Mouse (Mus musculus): ENCODE measurements around the gene Gm21188. TPM values are rescaled to one million over a fixed set of nuclear protein-coding genes. Genes with fewer than 3 reads are reported as not detected.
"Not testable (repeated sequence)": the region's sequence is repeated elsewhere in the genome, so short reads cannot be mapped to it uniquely, and the experiment has no call there.

The Gm21188 gene
- not detected for total RNA-seq (2021)

- DNase-seq; intact Hi-C loops (cut with DNase I): not testable (repeated sequence)
These were observed at the start of gene Gm21188 for GRCm38 (mm10) chr13:120052085-120052484. Gene Gm21188, minus strand, starts transcription at chr13:120052194.

DNA sequence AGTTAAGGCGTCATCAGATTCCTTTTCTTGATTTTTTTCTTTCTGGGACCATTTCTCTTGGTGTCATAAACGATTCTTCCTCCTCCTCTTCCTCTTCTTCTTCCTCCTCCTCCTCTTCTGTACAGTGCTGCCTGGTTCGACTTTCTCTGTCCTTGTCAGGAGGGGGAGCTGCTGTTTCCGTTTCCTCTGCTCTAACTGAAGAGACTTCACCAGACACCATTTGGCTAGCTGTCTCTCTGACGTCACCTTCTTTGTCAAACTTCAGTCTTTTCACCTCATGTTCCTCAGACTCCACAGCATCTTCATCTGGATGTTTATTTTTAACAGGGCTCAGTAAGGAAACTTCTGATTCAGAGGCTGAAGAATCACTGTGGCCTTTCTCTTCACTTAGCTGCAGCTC, 47.3 kb upstream of the Gm21188 start:
- intact Hi-C loops (cut with DNase I); DNase-seq: not testable (repeated sequence)

- DNase-seq; intact Hi-C loops (cut with DNase I): not testable (repeated sequence)
These were observed 44.9 kb upstream of the Gm21188 start for GRCm38 (mm10) chr13:120096938-120097256.

GRCm38 (mm10) chr13:120096241-120096937, 44.4 kb upstream of the Gm21188 start:
- DNase-seq = peak; percentile 2
- intact Hi-C loops (cut with DNase I) = not testable (repeated sequence)

GRCm38 (mm10) chr13:120092950-120093349, 41.0 kb upstream of the Gm21188 start:
- intact Hi-C loops (cut with DNase I); DNase-seq: not testable (repeated sequence)

DNA sequence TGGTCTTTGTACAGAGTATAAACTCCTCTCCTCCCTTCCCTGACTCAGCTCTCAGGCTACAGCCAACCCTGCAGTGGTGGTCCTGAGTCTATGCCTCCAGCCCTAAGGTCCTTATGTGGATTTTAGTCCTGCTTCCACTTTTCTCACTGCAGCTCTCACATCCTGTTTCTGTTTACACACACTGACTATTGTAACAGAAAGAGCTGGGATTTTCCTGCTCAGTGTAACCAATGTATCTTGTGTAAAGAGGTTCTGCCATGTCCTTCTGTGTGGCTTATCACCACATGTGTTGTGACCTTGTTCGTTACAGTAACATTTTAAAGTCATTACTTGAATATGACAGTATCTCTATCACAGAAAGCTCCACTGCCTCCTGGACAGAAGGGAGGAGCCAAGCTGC, 27.6 kb upstream of the Gm21188 start:
- DNase-seq; intact Hi-C loops (cut with DNase I): not testable (repeated sequence)

- intact Hi-C loops (cut with DNase I); DNase-seq: not testable (repeated sequence)
These were observed 18.9 kb upstream of the Gm21188 start for GRCm38 (mm10) chr13:120070878-120071277.

DNA sequence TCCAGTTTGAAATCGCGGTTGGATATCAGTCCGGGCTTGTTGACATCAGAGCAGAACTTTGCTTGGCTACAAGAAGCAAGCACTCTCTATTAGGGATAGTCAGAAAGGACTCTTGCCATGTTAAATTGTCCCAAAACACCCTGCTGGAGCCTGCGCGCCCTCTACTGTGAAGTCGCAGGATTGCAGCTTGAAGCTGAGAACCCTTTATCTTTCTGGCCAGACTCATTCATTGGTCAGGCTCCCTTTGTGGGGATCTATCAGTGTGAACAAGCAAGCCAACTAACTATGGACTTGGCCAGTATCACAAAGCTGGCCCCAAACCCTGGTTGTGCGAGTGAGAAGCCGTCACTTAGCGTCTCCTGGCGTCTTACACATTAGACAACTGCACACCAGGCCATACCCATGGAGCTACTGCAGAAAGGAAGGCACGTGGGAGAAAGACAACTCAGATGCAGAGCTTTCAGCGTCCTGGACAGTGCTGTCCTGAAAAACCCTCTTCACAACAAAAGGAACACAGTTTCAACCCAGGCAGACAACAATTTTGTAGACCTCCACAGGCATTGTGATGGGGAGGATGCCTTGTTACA, 18.1 kb upstream of the Gm21188 start:
- intact Hi-C loops (cut with DNase I); DNase-seq: not testable (repeated sequence)

DNA sequence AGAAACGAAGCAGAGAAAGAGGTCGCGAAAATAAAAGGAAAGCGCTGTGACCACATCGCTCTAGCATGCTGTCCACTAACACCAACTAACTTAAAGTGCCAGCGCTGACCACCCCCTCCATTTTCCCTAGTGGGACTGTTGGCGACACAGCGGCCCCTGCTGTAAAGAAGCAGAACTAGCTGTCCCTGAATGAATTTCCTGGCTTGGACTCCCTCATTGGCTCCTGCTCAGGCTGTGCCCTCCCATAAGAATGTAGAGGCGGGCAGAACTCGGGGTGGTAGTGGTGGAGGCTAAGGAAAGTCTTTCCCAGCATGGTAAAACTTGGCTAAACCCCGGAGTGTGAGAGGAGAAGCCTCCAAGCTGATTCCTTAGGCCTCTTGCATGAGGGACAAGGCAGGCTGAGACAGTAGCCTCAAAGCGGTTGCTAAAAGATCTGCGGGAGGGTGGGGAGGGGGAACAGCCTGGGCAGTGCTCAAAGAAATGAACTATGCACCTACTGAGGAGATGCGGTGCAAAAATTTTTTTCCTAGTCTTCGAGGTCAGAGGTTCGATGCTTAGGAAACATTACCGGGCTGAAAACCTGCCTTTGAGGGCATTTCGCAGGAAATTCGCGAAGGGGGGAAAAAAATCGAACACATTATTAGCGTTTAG, 11.6 kb upstream of the Gm21188 start:
- intact Hi-C loops (cut with DNase I); DNase-seq: not testable (repeated sequence)

GRCm38 (mm10) chr13:120062903-120063302, 10.9 kb upstream of the Gm21188 start:
- DNase-seq; intact Hi-C loops (cut with DNase I): not testable (repeated sequence)

DNA sequence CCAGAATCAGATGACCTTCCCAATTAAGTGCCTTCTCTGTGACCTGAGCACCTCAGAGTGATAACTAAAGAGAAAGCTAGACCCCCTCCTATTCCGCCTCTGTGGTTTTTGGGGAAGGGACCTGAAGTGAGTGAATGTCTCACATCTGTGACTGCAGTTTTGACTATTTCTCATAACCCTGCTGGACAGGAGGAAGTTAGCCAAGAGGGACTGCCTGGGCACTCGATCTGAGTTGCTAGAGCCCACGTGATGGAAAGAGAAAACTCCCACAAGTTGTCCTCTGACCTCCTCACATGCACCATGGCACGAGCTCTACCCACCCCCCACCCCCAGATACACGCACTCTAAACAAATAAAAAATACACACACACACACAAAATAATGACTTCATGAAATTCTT, 3.4 kb downstream of the Gm21188 start:
- intact Hi-C loops (cut with DNase I); DNase-seq: not testable (repeated sequence)

DNA sequence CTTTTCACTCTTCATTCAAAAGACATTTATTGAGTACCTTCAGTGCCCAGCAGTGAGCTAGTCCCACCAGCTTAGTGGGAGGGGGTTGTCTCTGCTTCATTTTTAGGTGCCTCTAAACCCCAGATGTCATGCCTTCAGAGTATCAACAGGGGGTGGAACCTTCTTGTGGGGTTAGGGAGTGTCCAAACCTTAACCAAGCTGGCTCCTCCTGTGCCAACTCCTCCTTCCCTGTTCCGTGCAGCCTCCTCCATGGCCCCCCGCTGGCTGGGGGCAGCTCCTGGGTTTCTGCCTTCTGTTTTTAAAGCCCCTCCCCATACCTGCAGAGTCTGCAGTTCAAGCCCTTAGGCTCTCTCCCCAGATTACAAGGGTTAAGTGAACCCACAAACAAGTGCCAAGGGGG, 3.8 kb downstream of the Gm21188 start:
- DNase-seq; intact Hi-C loops (cut with DNase I): not testable (repeated sequence)

DNA sequence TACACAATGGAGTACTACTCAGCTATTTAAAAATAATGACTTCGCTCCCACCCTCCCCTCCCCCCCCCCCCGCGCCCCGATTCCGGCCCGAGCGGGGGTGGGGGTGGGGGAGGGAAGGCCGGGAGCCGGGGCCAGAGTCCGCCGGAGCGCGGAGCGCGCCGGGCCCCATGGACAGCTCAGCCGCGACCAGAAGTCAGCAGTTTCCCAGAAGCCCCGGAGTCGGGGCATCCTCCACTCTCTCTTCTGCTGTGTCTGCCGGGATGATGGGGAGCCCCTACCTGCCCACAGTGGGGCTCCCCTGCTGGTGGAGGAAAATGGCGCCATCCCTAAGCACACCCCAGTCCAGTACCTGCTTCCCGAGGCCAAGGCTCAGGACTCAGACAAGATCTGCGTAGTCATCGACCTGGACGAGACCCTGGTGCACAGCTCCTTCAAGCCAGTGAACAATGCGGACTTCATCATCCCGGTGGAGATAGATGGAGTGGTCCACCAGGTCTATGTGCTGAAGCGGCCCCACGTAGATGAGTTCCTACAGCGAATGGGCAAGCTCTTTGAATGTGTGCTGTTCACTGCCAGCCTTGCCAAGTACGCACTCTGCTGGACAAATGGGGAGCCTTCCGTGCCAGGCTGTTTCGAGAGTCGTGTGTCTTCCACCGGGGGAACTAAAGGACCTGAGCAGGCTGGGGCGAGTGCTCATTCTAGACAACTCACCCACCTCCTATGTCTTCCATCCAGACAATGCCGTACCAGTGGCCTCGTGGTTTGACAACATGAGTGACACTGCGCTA, 5.4 kb downstream of the Gm21188 start:
- intact Hi-C loops (cut with DNase I); DNase-seq: not testable (repeated sequence)

- DNase-seq = peak; percentile 53
- intact Hi-C loops (cut with DNase I) = not testable (repeated sequence)
These were observed 10.8 kb downstream of the Gm21188 start for GRCm38 (mm10) chr13:120041145-120041544.

DNA sequence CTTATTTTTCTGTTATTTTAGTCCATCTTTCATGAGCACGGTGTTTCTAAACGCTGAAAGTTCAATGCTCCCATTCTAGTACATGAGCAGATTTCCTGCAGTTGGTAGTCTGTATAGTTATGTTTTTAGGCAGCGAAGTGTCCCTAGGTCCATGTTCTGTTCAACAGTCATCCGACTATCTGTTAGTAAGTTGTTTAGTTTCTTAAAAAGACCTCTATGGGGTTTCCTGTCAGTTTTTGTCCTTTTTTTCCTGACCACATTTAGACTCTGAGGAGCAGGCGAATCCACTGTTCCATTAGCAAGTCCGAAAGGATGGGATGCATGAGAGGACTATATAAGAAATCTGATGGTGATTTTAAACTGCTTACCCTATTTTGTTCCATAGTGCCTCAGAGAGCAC, 14.1 kb downstream of the Gm21188 start:
- intact Hi-C loops (cut with DNase I); DNase-seq: not testable (repeated sequence)

GRCm38 (mm10) chr13:120036577-120037115, 15.3 kb downstream of the Gm21188 start:
- intact Hi-C loops (cut with DNase I); DNase-seq: not testable (repeated sequence)

DNA sequence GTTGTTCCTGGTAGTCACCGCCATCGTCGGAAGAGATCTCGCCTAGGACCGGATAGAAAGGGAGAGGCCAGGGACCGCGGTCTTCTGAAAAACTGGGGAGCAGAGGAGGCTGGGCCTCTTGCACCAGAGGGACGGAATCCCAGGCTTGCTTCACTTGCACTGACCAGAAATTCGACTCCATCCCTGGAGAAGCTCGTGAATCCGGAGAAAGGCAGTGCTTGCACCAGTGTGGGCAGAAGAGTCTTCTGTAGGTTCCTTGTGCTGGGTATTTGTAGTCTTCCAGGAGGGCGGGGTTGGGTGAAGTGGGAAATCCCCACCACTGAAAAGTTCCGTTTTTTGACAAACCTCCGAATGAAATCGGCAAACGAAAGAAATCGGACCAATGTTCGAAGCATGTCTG, 16.8 kb downstream of the Gm21188 start:
- DNase-seq; intact Hi-C loops (cut with DNase I): not testable (repeated sequence)

- intact Hi-C loops (cut with DNase I); DNase-seq: not testable (repeated sequence)
These were observed 17.4 kb downstream of the Gm21188 start for GRCm38 (mm10) chr13:120034637-120035036.

DNA sequence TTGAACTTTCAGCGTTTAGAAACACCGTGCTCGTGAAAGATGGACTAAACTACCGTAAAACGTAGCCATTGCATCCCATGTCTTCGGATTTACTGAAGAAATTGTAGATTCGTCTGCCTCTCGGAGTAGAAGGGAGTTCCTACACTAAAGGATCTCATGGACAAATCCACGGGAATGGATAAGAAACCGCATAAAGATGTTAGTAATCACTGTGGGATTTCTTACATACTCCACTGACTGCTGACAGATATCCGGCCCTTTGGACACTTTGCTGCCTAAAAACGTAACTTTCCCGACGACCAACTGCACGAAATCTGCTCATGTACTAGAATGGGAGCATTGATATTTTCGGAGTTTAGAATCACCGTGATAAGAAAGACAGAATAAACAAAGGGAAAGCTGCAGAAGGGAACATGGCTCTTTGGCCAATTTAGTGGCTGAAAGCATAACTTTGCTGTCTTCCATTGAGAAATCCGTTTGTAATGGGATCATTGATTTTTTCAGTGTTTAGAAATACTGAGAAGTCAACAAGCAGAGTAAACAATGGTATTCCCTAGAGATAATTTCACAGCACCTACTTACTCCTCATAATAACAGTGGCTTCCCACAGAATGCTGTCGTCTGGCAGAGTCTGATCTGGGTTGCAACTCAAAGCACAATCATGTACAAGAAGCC, 18.3 kb downstream of the Gm21188 start:
- peak; percentile 19 for DNase-seq
- intact Hi-C loops (cut with DNase I) = not testable (repeated sequence)

DNA sequence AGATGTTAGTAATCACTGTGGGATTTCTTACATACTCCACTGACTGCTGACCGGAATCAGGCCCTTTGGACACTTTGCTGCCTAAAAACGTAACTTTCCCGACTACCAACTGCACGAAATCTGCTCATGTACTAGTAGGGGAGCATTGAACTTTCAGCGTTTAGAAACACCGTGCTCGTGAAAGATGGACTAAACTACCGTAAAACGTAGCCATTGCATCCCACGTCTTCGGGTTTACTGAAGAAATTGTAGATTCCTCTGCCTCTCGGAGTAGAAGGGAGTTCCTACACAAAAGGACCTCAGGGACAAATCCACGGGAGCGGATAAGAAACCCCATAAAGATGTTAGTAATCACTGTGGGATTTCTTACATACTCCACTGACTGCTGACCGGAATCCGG, 20.3 kb downstream of the Gm21188 start:
- DNase-seq; intact Hi-C loops (cut with DNase I): not testable (repeated sequence)

Measured in left cerebral cortex, postnatal 4 days (tissue).